Mouse (Mus musculus) effector memory CD4-positive, alpha-beta T cell, adult 5 months (primary cell): ENCODE results near the gene Akt3. TPM values are rescaled to one million over a fixed set of nuclear protein-coding genes. Genes with fewer than 3 reads are reported as not detected.

ENCODE experiments used
- polyA plus RNA-seq: library from polyadenylated mRNA; unstranded; fragments of 100-300 nt; shearing (Covaris generic); gene quantifications from one replicate; pipeline ENCODE4 v1.2.1, GENCODE M21; 2017

Gene Akt3
- polyA plus RNA-seq, result 9.5 TPM

DNA sequence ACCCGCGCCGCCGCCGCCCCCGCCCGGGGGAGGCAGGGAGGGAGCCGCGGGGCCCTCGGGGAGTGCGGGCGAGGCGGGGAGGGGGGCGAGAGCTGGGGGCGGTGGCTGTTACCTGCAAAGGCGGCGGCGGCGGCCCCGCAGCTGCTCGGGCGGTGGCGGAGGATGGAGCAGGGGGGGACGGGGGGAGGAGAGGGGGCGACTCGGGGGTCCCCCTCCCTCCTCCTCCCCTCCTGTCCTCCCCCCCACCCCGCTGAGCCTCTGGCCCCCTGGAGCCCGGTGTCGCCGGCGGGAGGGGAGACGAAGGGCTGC, at the start of gene Akt3:
Gene Akt3, minus strand, starts transcription at position 170 of the 309 bp plus-strand sequence.

Other genes with a start within 250 kb of the Akt3 start
- 3.9 TPM for gene Zbtb18, start 184.1 kb upstream of the Akt3 start, polyA plus RNA-seq